Mouse (Mus musculus) adrenal gland, adult (tissue): ENCODE measurements around the gene Clk1.

Experiments used
- DNase-seq, 2 experiments: peaks; one replicate each; pipeline ENCODE4 v3.0.0; 2022 to 2023; ENCODE audit warnings: low spot score in 1 of 2; ENCODE audit not compliant: inconsistent age in 2 of 2

Clk1 gene

DNA sequence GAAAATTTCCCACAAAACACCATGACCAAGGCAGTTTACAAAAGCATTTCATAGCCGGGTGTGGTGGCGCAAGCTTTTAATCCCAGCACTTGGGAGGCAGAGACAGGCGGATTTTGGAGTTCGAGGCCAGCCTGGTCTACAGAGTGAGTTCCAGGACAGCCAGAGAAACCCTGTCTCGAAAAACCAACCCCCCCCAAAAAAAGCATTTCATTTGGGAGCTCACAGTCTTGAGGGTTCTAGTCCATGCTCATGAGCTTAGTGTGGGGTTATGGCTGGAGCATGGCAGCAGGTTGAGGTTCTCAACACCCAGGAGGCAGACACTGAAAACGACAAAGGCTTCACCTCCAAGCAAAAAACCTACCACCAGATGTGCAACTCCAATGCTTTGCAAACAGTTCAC lies 15.7 kb downstream of the Clk1 start:
- DNase-seq, result no peak

DNA sequence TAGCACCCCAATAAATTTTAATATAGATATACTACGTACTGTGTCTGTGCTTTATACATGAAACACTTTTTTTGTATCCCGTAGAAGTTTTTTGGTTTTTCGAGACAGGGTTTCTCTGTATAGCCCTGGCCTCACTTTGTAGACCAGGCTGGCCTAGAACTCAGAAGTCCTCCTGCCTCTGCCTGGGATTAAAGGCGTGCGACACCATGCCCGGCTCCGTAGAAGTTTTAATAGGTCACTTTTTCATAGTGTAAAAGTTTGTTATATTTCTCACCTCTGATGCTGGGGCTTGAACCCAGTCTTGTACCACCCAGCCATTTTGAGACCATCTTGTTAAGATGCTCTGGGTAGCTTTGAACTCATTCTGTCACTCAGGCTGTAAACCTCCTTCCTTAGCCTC lies 16.5 kb downstream of the Clk1 start:
- DNase-seq, result no peak

DNA sequence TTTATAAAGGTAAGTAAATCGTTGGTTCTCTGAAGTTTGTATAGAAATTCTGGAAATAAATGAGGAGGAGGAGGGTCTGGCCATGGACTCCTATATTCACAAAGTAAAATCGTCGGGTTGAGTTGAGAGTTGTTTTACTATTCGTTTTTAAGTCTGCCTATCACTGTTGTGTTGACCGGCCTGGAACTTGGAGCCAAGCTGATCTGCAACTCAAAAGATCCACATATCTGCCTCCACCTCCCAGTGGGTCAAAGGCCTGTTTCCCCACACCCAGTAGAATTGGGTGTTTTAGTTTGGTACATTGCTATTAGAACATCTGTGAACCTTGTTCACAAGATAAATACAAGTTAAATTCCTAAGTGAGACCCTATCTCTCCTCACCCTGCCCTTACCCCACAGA lies 20.1 kb downstream of the Clk1 start:
- no peak for DNase-seq

DNA sequence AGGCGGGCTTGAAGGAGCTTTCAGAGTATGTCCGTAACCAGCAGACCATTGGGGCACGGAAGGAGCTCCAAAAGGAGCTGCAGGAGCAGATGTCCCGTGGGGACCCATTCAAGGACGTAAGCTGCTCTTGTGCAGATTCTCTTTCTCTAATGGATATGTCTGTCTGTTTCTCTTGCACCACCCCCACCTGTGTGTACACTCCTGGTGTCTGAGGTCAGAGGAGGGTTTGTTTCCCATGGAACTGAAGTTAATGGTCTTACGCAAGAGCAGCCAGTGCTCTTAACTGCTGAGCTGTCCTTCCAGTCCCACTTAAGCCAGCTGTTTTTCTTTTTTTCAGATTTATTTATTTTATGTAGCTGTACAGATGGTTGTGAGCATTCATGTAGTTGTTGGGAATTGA lies 22.5 kb downstream of the Clk1 start:
- no peak for DNase-seq

DNA sequence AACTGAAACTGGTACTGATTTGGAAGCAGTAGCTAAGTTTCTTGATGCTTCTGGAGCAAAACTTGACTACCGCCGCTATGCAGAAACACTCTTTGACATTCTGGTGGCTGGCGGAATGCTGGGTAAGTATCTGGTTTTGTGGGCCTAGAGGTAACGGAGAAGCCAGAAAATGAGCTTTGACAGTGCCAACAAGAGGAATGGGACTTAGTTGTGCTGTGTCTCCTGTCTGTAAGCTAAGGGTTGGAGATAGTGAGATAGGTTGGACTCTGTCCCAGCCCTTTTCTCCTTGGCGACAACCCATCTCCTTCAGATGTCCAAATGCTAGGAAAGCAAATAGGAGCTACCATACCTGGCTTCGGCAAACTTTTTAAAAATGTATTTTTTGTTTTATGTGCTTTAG lies 26.1 kb downstream of the Clk1 start:
- no peak for DNase-seq

DNA sequence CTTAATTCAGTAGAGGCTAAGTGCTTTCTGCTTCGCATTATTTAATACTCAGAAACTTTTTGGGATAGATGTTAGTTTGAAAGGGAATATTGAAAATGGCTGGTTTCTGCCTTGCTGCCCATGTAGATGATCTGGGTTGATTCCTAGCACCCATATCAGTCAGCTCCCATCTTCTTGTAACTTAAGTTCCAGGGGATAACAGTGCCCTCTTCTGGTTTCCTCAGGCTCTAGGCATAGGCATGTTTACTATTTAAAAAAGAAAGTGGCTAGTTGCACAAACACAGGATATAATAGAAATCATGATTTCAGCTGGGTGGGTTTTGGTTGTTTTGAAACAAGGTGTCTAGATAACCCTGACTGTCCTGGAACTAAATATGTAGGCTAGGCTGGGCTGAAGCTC lies 27.7 kb downstream of the Clk1 start:
- no peak for DNase-seq

DNA sequence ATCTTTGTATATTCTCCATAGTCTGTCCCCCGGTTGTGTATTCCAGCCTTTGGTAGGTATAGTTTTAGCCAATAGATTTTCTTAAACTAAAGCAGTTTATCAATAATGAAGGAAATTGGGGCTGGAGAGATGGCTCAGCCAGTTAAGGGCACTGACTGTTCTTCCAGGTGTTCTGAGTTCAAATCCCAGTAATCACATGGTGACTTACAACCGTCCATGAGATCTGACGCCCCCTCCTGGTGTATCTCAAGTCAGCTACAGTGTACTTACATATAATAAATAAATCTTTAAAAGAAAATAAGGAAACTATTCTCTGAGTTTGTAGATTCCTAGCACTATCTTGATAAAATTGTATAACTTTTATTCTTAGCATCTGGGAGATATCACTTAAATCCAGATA lies 28.5 kb downstream of the Clk1 start:
- no peak for DNase-seq

DNA sequence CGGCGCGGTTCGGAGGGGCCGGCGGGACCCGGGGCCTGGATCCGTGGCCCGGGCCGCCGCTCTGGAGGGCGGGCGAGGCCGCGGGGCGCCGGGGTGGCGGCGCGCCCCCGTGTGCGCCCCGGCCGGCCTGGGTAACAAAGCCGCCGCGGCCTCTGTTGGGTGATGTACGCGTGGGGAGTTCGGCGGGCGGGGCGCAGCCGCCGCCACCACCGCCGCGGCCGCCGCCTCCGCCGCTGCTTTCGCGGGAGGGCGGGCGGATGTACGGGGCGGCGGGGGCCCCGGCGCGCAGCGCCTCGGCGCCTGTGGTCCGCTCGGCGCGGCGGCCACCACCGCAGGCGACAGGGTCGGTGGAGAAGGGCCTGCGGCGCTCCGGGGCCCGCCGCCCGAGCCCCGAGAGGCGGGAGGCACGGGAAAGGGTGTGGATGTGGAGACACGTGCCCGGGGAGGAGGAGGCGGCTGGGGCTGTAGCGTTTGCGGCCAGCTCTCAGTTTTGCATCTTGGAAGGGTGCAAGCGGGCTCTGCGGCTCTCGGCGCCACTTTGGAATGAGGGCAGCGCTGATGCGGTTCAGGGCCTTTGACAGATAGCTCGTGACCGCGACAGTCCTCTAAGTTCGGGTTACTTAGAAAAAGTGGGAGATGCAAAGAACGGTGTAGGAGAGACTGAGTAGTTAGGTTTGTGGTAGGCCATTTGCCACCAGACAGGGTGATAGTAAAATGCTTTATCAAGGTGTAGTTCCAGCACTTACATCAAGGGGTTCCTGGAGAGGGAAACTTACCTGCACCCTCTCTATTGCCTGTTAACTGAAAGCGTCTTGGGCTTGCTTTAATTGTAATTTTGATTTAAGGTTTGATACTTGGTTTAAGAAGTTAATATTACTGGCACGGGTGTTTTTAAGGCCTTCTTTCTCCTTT lies 30.3 kb downstream of the Clk1 start:
- DNase-seq, result peak; percentile 71 to 84

DNA sequence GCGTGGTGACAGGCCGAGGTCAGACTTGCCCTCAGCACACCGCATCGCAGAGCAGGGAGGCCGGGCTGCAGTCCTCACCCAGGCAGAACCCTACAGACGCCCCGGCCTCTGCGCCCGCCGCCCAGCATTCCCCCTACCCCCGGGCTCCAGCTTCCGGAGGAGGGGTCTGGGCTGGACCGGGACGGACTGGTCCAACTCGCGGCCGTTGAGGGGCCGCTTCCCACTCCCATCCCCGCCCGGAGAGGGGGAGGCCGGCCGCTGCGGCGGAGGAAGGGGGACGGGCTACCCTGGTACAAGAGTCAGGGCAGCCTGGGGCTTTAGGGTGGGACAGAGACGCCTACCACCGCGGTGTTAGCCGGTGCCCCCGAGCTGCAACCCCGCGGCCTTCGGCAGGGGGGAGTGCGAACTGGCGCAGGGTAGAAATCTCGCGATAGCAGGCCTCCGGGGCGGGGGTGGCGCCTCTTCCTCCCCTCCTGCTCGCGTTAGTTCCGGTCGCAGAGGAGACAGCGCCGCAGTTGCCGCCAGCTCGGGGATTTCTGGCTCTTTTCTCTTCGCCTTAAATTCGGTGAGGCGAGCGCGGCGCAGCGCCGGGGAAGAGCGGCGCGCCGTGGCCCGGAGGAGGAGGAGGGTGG lies 31.1 kb downstream of the Clk1 start, which contains the start of gene Bzw1:
TSS of gene Bzw1 (plus strand) at position 247 of the 632 bp plus-strand sequence.
- DNase-seq, result peak; percentile 95 to 98

DNA sequence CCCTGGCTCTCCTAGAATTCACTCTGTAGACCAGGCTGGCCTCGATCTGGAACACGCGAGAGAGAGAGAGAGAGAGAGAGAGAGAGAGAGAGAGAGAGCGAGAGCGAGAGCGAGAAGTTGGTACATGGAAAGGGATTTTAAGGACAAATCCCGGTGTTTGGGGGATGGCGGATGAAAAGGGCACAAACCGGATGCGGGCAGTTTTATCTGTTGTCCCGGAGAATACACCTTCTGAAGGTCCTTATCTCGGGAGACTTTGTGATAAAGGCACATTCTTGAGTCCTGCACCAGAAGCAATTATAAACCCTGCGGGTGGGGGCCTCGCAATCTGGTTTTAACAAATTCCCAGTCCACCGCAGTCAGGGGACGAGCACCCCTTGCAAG lies 31.6 kb downstream of the Clk1 start:
- DNase-seq, result no peak

DNA sequence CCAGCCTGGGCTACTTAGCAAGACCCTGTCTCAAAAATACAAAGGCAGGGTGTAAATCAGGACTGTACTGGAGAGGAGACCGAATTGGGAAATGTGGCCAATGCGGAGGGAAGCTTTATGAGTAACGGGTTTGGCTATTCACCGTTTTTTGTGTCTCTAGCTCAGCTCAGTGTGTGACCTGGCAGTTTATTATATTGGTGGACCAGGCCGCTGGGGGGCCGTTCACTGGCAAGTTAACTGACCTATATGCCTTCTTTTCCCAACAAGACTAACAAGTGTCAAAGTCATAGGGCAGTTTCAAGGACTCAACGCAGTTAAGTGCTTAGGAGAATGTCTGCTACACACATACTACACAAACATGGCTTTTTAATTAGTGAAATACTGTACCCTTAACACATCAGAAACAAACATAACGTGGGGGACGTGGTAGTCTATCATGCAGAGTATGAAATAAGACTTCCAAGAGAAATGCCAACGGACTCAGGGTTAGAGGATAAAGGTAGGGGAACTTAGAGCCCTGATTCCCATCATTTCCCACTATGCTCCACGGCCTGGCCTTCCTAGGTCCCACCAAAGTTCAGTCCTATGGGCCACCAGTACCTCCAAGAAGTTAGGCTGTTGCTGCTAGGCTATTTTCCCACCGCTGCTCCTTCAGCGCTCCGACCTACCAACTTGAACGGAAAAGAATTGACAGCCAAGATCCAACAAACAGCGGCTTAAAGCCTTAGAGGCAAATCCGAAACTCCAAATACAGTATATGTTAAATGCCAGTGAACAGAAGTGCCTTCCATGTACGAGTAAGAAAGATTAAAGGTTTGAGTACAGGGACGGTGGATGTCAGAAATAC lies 32.2 kb downstream of the Clk1 start:
- DNase-seq, result peak in 1 of 2 experiments; percentile 67

DNA sequence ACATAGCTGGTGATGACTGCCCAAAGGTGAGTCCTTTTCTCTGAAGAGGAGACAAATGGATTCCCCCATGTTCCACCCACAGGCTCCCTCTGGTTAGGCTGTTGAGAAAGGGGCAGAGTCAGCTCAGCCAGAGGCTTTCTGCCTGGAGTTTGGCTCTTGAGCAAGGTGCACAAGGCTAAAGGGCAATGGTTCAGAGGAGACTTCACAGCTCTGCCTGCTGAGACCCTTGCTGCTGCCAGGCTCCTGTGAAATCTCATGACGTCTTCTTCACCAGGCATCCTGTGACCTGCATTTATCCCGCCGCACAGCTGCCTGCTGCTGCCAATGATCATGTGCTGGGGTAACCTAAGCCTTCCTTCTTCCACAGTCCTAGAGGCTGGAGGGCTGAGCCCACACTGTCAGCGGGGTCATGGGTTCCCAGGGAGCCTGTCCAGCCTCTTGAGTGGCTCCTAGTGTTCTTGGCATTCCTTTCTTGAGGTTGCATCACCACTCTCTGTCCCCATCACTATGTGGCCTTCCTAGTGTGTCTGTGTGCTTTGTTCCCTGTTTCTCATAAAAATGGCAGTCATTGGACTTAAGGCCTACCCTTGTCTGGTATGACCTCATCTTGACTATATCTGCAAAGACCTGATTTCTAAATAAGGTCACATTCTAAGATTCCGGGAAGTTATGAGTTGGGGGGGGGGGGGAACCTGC lies 41.1 kb downstream of the Clk1 start:
- DNase-seq, result peak in 1 of 2 experiments; percentile 40

DNA sequence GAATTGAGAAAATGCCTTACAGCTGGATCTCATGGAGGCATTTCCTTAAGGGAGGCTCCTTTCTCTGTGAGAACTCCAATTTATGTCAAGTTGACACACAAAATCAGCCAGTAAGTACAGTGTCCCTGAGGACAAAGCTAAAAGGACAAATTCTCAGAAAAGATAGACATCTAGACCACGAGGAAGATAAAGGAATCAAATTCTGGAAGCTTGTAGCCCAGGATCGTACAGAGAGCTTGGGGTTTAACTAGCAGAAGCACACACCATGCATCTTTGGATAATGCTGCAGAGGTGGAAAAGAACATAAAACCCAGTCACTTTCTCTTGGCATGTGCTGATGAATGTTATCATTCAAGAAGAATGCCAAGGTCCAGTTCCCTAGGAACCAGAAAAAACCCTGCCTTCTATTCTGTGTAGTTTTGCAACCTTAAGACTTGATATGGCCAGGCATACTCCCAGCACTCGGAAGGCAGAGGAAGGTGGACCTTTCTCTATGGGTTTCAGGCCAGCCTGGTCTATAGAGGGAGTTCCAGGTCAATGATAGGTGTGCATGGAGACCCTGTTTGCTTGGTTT lies 48.2 kb downstream of the Clk1 start:
- peak; percentile 29 to 80 for DNase-seq

DNA sequence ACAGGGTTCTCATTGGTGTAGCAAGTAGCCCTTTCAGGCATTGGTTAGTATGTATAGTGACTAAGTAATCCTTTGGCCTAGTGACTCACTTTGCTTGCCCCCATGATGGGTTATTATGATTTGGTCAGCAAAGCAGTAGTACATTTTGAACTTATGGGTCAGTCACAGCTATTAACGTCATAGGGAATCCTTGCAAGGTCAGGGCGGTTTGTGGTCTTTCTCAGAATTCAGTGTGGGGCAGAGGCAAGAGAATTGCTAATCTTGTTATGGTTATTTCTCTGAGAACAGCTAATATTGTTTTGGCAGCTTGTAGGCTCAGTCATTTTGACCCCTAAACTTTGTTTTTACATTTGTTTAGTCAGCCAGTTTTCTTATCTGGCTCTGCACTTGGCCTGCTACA lies 49.6 kb downstream of the Clk1 start:
- peak; percentile 59 to 70 for DNase-seq

DNA sequence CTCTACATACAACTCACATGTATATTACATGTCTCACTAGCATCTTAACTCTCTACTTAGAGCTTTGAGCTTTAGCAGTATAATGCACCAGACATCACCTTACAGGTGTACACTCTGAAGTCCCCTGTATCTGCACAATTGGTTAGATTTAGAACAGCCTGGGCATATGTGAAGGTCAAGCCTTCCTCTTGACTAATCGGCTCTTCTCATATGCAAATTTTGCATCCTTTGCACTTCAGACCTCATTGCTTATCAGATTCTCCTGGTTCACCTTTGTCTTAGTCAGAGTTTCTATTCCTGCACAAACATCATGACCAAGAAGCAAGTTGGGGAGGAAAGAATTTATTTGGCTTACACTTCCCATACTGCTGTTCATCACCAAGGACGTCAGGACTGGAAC lies 54.1 kb downstream of the Clk1 start:
- DNase-seq, result no peak

DNA sequence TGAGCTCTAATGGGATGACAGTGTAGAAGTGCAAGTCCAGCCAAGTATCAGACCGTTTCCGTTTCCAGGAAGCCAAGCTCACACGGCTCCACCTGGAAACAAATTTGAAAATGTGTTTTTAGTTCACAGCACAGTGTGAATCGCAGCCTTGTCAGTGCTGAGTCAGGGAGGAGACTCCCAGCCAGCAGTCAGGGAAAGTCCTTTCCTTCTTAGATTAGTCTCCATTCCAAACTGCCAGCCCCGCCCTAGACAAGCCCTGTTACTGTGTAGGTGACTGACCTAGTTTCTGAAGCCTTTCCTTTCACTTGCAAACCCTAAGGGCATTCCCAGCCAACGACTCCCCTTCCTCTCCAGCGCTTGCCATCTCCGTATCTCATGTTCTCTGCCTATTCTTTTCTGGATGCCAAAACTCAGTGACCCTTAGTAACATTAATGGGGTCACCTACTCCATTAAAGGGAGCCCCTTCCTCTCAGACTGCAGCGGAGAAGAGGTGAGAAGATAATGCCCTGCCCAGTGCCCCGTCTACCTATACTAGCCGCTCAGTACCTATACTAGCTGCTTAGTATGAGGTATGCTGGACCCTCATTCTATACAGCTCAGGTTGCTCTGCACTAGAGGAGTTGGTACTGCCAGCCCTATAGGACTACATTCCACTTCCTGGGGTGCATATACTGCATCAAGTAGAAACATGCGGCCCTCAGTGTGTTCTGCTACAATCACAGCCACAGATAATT lies 57.0 kb downstream of the Clk1 start:
- DNase-seq, result no peak

DNA sequence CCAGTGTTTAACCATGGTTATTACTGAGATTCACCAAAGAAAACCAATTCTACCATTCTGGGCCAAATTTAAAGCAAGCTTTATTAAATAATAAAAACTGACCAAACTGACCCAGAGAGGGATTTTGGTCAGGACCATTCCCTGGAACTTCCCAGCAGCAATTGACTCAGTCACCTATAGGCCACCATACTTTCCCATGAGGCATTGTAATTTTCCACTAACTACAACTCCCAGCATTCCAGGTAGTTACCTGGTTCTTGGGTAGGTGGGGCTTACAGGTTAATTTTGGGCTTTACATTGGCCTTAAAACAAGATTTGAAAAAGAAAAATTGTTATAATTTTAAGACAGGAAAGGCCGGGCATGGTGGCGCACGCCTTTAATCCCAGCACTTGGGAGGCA lies 58.0 kb downstream of the Clk1 start:
- no peak for DNase-seq

DNA sequence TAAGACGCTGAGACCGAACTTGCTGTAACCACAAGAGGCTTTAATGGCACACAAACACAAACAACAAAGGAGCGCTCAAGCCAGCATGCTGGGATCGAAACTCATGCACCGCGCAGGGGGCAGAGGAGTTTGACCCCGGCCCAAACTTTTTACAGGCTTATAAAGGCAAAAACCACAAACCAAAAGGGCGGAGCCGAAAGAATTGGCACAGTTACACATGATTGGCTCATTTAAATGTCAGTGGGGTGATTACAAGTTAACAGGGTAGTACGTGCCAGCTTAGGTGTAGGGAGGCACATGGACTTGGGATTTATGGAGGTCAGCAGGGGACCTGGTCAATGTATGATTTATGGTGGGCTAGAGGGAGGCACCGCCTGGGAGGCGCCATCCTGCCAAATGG lies 59.3 kb downstream of the Clk1 start:
- no peak for DNase-seq

DNA sequence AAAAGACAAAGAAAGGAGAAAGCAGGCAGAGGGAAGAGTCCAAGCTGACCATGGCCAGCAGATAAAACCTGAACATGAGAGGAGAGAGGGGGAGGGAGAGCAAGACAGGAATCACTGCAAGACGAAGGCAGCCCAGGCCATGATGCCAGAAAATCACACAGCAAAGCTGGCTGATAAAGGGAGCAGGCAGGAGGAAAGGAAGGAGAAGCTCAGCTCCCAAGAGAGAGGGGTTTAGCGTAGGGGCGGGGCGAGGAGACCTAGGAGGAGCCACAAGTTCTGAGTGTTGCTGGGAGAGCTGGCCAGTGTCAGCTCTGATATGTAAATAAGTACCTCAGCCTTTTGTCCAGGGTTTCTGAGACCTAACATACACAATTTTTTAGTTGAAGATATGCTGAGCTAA lies 61.6 kb downstream of the Clk1 start:
- no peak for DNase-seq
